Mouse (Mus musculus): ENCODE measurements around the gene Prr5l. TPM values are rescaled to one million over a fixed set of nuclear protein-coding genes. Genes with fewer than 3 reads are reported as not detected.

The Prr5l gene
- polyA plus RNA-seq, 1 experiment from 2014 or later, result 8.2 TPM

DNA sequence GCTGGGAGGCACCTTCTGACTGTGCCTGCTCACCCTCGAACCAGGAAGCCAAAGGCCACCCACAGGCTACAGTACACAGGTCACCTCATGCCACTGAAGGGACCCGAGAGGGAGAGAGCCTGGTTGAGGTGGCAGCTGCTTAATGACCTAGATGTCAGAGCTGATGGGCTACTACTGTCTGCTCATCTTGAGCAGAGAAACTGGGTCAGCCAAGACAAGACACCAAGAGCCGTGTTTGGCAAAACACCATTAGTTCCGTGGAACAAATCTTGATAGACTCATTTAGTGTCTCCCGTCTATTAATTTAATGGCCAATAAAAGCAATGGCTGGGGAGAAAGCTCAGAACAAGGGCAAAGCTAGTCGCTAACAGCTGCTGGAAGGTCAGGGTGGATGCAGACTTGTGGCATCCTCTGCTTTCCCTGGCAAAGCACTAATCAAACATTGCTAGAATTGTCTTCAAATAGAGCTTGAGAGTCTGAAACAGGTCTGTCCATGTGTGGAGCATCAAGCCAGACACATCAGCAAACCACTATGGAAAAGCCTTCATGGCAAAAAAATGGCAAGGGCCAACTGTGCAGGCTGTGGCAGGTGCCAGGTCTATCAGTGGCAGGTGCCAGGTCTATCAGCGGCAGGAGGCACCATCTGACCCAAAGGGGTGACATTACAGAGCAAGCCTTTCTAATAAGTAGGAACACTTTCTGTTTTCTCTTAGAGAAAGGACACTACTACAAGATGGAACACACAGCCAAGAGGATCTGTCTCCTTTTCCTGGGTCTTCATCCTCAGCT lies 140.6 kb downstream of the Prr5l start:
- Histone ChIP-seq H3K27ac (ENCODE audit: low read length) (no peak overlapping the region), H3K27me3 (ENCODE audit: control insufficient read depth, insufficient read depth, low read length) (no peaks in the 10 kb centered on the region), H3K4me2 (replicated peaks; ENCODE audit: low read depth, low read length) (no peak overlapping the region), H3K4me1 (ENCODE audit: control insufficient read depth, insufficient read depth, low read length) (no peaks in the 10 kb centered on the region), H3K9ac (replicated peaks; ENCODE audit: low read depth, low read length) (no peak overlapping the region), H3K36me3 (ENCODE audit: control insufficient read depth, insufficient read depth, low read length) (no peaks in the 10 kb centered on the region), H3K4me3 (ENCODE audit: low read depth, low read length) (no peak overlapping the region), H3K9me3 (ENCODE audit: control insufficient read depth, low read depth, low read length) (no peaks in the 10 kb centered on the region)
- ATAC-seq (ENCODE audit: insufficient number of reproducible peaks, insufficient read depth, low FRiP score, low read depth), result 0 out of 2 replicates have a peak, but pooled peaks have one; percentile 33
- WGBS, result 72% methylated on average over 7 of the region's 7 CpGs

DNA sequence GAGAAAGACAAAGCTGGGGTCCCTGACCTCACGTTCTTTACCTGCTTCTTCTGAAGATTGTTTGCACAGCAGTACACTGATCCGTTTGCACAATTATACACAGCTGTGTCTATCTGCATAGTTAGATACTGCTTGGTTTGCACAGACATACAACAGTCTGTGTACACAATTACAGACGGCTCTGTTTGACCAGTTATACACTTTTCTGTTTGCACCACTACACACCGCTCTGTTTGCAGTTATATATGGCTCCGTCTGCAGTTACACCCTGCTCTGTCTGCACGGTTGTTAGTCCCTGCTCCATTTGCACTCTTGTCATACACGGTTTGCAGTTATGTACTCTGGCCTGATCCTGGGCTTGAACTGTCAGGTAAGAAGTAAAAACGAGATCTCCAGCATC lies 141.2 kb downstream of the Prr5l start:
- H3K27me3 ChIP-seq (ENCODE audit: control insufficient read depth, insufficient read depth, low read length), result no peaks in the 10 kb centered on the region
- WGBS, result 63% methylated on average over 8 of the region's 8 CpGs
- no peaks in the 10 kb centered on the region for H3K9me3 ChIP-seq (ENCODE audit: control insufficient read depth, low read depth, low read length)
- H3K27ac ChIP-seq (ENCODE audit: low read length), result no peak overlapping the region
- H3K4me1 ChIP-seq (ENCODE audit: control insufficient read depth, insufficient read depth, low read length), result no peaks in the 10 kb centered on the region
- no peak overlapping the region for H3K9ac ChIP-seq (replicated peaks; ENCODE audit: low read depth, low read length)
- ATAC-seq (ENCODE audit: insufficient number of reproducible peaks, insufficient read depth, low FRiP score, low read depth), result peak; percentile 20; the same call in 1 of the 2 replicates
- no peak overlapping the region for H3K4me2 ChIP-seq (replicated peaks; ENCODE audit: low read depth, low read length)
- H3K36me3 ChIP-seq (ENCODE audit: control insufficient read depth, insufficient read depth, low read length), result no peaks in the 10 kb centered on the region
- no peak overlapping the region for H3K4me3 ChIP-seq (ENCODE audit: low read depth, low read length)

DNA sequence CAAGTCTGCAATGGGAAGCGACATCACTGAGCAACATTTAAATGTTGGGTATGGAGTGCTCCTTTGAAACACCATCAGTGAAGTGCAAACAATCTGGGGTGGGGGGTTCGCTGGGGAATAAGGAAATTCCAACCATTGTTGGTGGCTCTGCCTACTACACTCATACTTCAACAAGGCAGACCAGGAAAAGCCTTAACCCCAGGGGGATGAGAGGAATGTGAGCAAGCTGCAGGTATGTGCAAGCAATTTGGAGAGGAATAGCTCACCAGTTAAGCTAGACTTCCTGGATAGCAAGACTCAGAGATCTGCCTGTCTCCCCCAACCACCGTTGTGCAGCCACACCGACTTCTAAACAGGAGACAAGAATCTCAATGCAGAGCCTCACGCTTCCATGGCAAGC lies 142.9 kb downstream of the Prr5l start:
- Histone ChIP-seq H3K4me3 (ENCODE audit: low read depth, low read length) (no peak overlapping the region), H3K9ac (replicated peaks; ENCODE audit: low read depth, low read length) (no peak overlapping the region), H3K36me3 (ENCODE audit: control insufficient read depth, insufficient read depth, low read length) (no peaks in the 10 kb centered on the region), H3K9me3 (ENCODE audit: control insufficient read depth, low read depth, low read length) (no peaks in the 10 kb centered on the region), H3K4me1 (ENCODE audit: control insufficient read depth, insufficient read depth, low read length) (no peaks in the 10 kb centered on the region), H3K27ac (ENCODE audit: low read length) (no peak overlapping the region), H3K4me2 (replicated peaks; ENCODE audit: low read depth, low read length) (no peak overlapping the region), H3K27me3 (ENCODE audit: control insufficient read depth, insufficient read depth, low read length) (no peaks in the 10 kb centered on the region)
- WGBS, result 64% methylated on average over 5 of the region's 5 CpGs
- ATAC-seq (ENCODE audit: insufficient number of reproducible peaks, insufficient read depth, low FRiP score, low read depth), result no peak

GRCm38 (mm10) chr2:101733564-101733963 lies 149.3 kb downstream of the Prr5l start:
- no peaks in the 10 kb centered on the region for H3K9me3 ChIP-seq (ENCODE audit: control insufficient read depth, low read depth, low read length)
- H3K4me1 ChIP-seq (ENCODE audit: control insufficient read depth, insufficient read depth, low read length), result no peaks in the 10 kb centered on the region
- no peaks in the 10 kb centered on the region for H3K27me3 ChIP-seq (ENCODE audit: control insufficient read depth, insufficient read depth, low read length)
- H3K36me3 ChIP-seq (ENCODE audit: control insufficient read depth, insufficient read depth, low read length), result no peaks in the 10 kb centered on the region
- no peak for ATAC-seq (ENCODE audit: insufficient number of reproducible peaks, insufficient read depth, low FRiP score, low read depth)
- no peak overlapping the region for H3K9ac ChIP-seq (replicated peaks; ENCODE audit: low read depth, low read length)
- no peak overlapping the region for H3K4me2 ChIP-seq (replicated peaks; ENCODE audit: low read depth, low read length)
- no peak overlapping the region for H3K27ac ChIP-seq (ENCODE audit: low read length)
- H3K4me3 ChIP-seq (ENCODE audit: low read depth, low read length), result no peak overlapping the region
- 71% methylated on average over 3 of the region's 3 CpGs for WGBS

- Histone ChIP-seq H3K4me1 (ENCODE audit: control insufficient read depth, insufficient read depth, low read length) (no peaks in the 10 kb centered on the region), H3K36me3 (ENCODE audit: control insufficient read depth, insufficient read depth, low read length) (no peaks in the 10 kb centered on the region), H3K27me3 (ENCODE audit: control insufficient read depth, insufficient read depth, low read length) (no peaks in the 10 kb centered on the region), H3K9ac (replicated peaks; ENCODE audit: low read depth, low read length) (no peak overlapping the region), H3K27ac (ENCODE audit: low read length) (no peak overlapping the region), H3K4me3 (ENCODE audit: low read depth, low read length) (no peak overlapping the region), H3K4me2 (replicated peaks; ENCODE audit: low read depth, low read length) (no peak overlapping the region), H3K9me3 (ENCODE audit: control insufficient read depth, low read depth, low read length) (no peaks in the 10 kb centered on the region)
- 83% methylated on average over 10 of the region's 10 CpGs for WGBS
- ATAC-seq (ENCODE audit: insufficient number of reproducible peaks, insufficient read depth, low FRiP score, low read depth), result no peak
Observed at GRCm38 (mm10) chr2:101732777-101733210, 150.0 kb downstream of the Prr5l start.

GRCm38 (mm10) chr2:101730972-101731371 lies 151.9 kb downstream of the Prr5l start:
- Histone ChIP-seq H3K27me3 (ENCODE audit: control insufficient read depth, insufficient read depth, low read length) (no peaks in the 10 kb centered on the region), H3K4me3 (ENCODE audit: low read depth, low read length) (no peak overlapping the region), H3K36me3 (ENCODE audit: control insufficient read depth, insufficient read depth, low read length) (no peaks in the 10 kb centered on the region), H3K4me1 (ENCODE audit: control insufficient read depth, insufficient read depth, low read length) (no peaks in the 10 kb centered on the region), H3K4me2 (replicated peaks; ENCODE audit: low read depth, low read length) (no peak overlapping the region), H3K9ac (replicated peaks; ENCODE audit: low read depth, low read length) (no peak overlapping the region), H3K9me3 (ENCODE audit: control insufficient read depth, low read depth, low read length) (no peaks in the 10 kb centered on the region), H3K27ac (ENCODE audit: low read length) (no peak overlapping the region)
- ATAC-seq (ENCODE audit: insufficient number of reproducible peaks, insufficient read depth, low FRiP score, low read depth), result no peak

GRCm38 (mm10) chr2:101729472-101729871 lies 153.4 kb downstream of the Prr5l start:
- no peaks in the 10 kb centered on the region for H3K27me3 ChIP-seq (ENCODE audit: control insufficient read depth, insufficient read depth, low read length)
- no peak overlapping the region for H3K9ac ChIP-seq (replicated peaks; ENCODE audit: low read depth, low read length)
- no peak overlapping the region for H3K27ac ChIP-seq (ENCODE audit: low read length)
- WGBS, result 33% methylated on average over 1 of the region's 1 CpGs
- H3K4me2 ChIP-seq (replicated peaks; ENCODE audit: low read depth, low read length), result no peak overlapping the region
- no peak overlapping the region for H3K4me3 ChIP-seq (ENCODE audit: low read depth, low read length)
- no peaks in the 10 kb centered on the region for H3K36me3 ChIP-seq (ENCODE audit: control insufficient read depth, insufficient read depth, low read length)
- no peaks in the 10 kb centered on the region for H3K9me3 ChIP-seq (ENCODE audit: control insufficient read depth, low read depth, low read length)
- ATAC-seq (ENCODE audit: insufficient number of reproducible peaks, insufficient read depth, low FRiP score, low read depth), result no peak
- H3K4me1 ChIP-seq (ENCODE audit: control insufficient read depth, insufficient read depth, low read length), result no peaks in the 10 kb centered on the region

DNA sequence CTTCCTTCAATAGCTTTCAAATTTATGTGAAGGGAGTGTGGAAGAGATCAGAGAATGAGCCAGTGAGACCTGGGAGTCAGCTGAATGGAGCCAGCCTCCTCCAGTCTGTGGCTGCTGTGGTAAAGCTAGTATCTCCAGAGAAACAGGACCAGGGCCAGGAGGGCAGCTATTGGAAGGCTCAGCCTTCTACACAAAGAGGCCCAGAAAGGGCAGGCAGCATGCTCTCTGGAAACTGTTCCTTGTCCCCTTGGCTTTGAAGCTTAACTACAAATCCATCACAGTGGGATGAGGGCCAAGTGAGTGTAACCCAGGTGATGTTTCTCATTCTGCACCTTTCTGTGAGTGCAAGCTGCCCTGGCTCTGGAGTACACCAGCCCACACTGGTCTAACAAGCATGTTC lies 155.0 kb downstream of the Prr5l start:
- H3K9ac ChIP-seq (replicated peaks; ENCODE audit: low read depth, low read length), result no peak overlapping the region

More for the DNA sequence above, 155.0 kb downstream of the Prr5l start:
- Histone ChIP-seq H3K4me3 (ENCODE audit: low read depth, low read length) (no peak overlapping the region), H3K9me3 (ENCODE audit: control insufficient read depth, low read depth, low read length) (no peaks in the 10 kb centered on the region), H3K36me3 (ENCODE audit: control insufficient read depth, insufficient read depth, low read length) (no peaks in the 10 kb centered on the region), H3K4me1 (ENCODE audit: control insufficient read depth, insufficient read depth, low read length) (no peaks in the 10 kb centered on the region), H3K4me2 (replicated peaks; ENCODE audit: low read depth, low read length) (no peak overlapping the region), H3K27ac (ENCODE audit: low read length) (no peak overlapping the region), H3K27me3 (ENCODE audit: control insufficient read depth, insufficient read depth, low read length) (no peaks in the 10 kb centered on the region)
- no peak for ATAC-seq (ENCODE audit: insufficient number of reproducible peaks, insufficient read depth, low FRiP score, low read depth)
